Comparison of ENCODE assay signal across 18 mouse cellular contexts in the genomic region with DNA sequence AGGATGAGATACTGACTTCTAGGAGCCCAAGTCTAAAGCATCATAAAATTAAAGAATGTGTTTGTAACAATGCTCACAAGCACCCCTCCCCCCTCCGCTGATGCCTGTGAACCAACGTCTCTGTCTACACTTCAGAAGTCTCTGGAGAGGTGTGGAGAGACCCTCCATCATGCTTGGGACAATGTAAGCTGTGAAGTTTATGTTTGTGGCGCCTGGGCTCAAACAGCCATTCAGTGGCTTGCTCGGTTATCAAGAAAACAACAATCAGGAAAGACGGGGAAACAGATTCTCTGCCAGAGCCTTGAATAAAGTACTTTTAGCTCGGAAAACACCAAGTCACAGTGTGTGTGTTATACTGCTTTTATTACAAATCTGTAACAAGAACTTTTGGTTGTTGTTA. TPM values are rescaled to one million over a fixed set of nuclear protein-coding genes. Genes with fewer than 3 reads are reported as not detected.
DNase-seq lines count a peak whose midpoint lies in the region; ATAC-seq and TF ChIP-seq lines count a peak whose summit lies in the region.
"Had no signal": no experiment of that assay in that cellular context is flagged by ENCODE, and none has a peak within 500 bp of the region (broad histone marks: within the 10 kb centered on the region; RNA-seq: fewer than 3 reads in every experiment).

No protein-coding gene starts in this region.

- no peaks in the 10 kb centered on the region for H3K9me3 ChIP-seq in forebrain, embryonic 14.5 days (replicated peaks; ENCODE audit: control insufficient read depth, low read length)
- no peaks in the 10 kb centered on the region for H3K9me3 ChIP-seq in forebrain, embryonic 15.5 days
- H3K9me3 ChIP-seq in hindbrain, embryonic 11.5 days (ENCODE audit: control insufficient read depth, low read length): no peaks in the 10 kb centered on the region
- no peaks in the 10 kb centered on the region for H3K9me3 ChIP-seq in hindbrain, embryonic 12.5 days (replicated peaks)
- H3K9me3 ChIP-seq: heart, embryonic 15.5 days; lung, embryonic 15.5 days had no signal

- DNase-seq in forebrain, embryonic 14.5 days (ENCODE audit: low spot score): peak; percentile 14
- DNase-seq in hindbrain, embryonic 11.5 days (ENCODE audit: low spot score): peak; percentile 53
- peak; percentile 47 for DNase-seq in embryo, embryonic 9.5 days (ENCODE audit: extremely low spot score)
- DNase-seq in retina, embryonic 14.5 days (ENCODE audit: low spot score): peak; percentile 46
- no peak for DNase-seq in lung, adult 2 months
- DNase-seq: adrenal gland, postnatal 25 days; cerebellum, adult 9-10 months; gastrocnemius, postnatal 10 days; heart, postnatal 4 days; kidney, postnatal 36 days; lung, postnatal 36 days had no signal

- peaks cover 67% of the 10 kb centered on the region for H3K27me3 ChIP-seq in forebrain, embryonic 14.5 days (replicated peaks; ENCODE audit: control insufficient read depth, insufficient read depth, low read length)
- H3K27me3 ChIP-seq in forebrain, embryonic 15.5 days: peaks cover 74% of the 10 kb centered on the region
- peaks cover 64% of the 10 kb centered on the region for H3K27me3 ChIP-seq in hindbrain, embryonic 11.5 days (ENCODE audit: control insufficient read depth, insufficient read depth, low read length)
- H3K27me3 ChIP-seq in hindbrain, embryonic 12.5 days: peaks cover 82% of the 10 kb centered on the region

- no peak overlapping the region for H3K27ac ChIP-seq in forebrain, embryonic 14.5 days (ENCODE audit: low read depth, low read length)
- no peak overlapping the region for H3K27ac ChIP-seq in forebrain, embryonic 15.5 days (replicated peaks)
- H3K27ac ChIP-seq in hindbrain, embryonic 11.5 days (ENCODE audit: low read depth, low read length): no peak overlapping the region
- no peak overlapping the region for H3K27ac ChIP-seq in hindbrain, embryonic 12.5 days
- H3K27ac ChIP-seq: heart, embryonic 15.5 days; liver, embryonic 14.5 days; lung, embryonic 15.5 days had no signal

- no peak overlapping the region for H3K4me3 ChIP-seq in forebrain, embryonic 14.5 days (ENCODE audit: low read depth, low read length)
- H3K4me3 ChIP-seq in forebrain, embryonic 15.5 days: no peak overlapping the region
- no peak overlapping the region for H3K4me3 ChIP-seq in hindbrain, embryonic 11.5 days (ENCODE audit: low read depth, low read length)
- H3K4me3 ChIP-seq in hindbrain, embryonic 12.5 days: no peak overlapping the region
- H3K4me3 ChIP-seq in lung, adult 2 months (replicated peaks; ENCODE audit: extremely low read depth, low read depth, low read length): no peak overlapping the region
- H3K4me3 ChIP-seq: megakaryocyte, embryonic 14.5 days had no signal

- no peak for TF ChIP-seq CTCF in lung, adult 2 months (IDR thresholded peaks at IDR 0.05; ENCODE audit: insufficient read depth, low read length)

- no peak for TF ChIP-seq POLR2A in lung, adult 2 months (IDR thresholded peaks at IDR 0.05; ENCODE audit: borderline replicate concordance, extremely low read depth, low read depth, low read length)

- WGBS in forebrain, embryonic 14.5 days: 2% methylated on average over 6 of the region's 6 CpGs
- WGBS in forebrain, embryonic 15.5 days: 3% methylated on average over 6 of the region's 6 CpGs
- WGBS in hindbrain, embryonic 11.5 days: under 1% methylated on average over 6 of the region's 6 CpGs
- WGBS in hindbrain, embryonic 12.5 days: 2% methylated on average over 6 of the region's 6 CpGs
- 32% methylated on average over 6 of the region's 6 CpGs for WGBS in lung, adult 2 months

- H3K9ac ChIP-seq in forebrain, embryonic 14.5 days (ENCODE audit: low read length): no peak overlapping the region
- no peak overlapping the region for H3K9ac ChIP-seq in forebrain, embryonic 15.5 days (replicated peaks)
- no peak overlapping the region for H3K9ac ChIP-seq in hindbrain, embryonic 11.5 days (ENCODE audit: low read depth, low read length)
- no peak overlapping the region for H3K9ac ChIP-seq in hindbrain, embryonic 12.5 days
- H3K9ac ChIP-seq: heart, embryonic 15.5 days; liver, embryonic 14.5 days; lung, embryonic 15.5 days had no signal

- no peaks in the 10 kb centered on the region for H3K4me1 ChIP-seq in forebrain, embryonic 14.5 days (ENCODE audit: control insufficient read depth, insufficient read depth, low read length)
- H3K4me1 ChIP-seq in forebrain, embryonic 15.5 days: peaks cover 14% of the 10 kb centered on the region; the same call in 1 of the 2 replicates
- H3K4me1 ChIP-seq in hindbrain, embryonic 11.5 days (replicated peaks; ENCODE audit: control insufficient read depth, insufficient read depth, low read length): no peaks in the 10 kb centered on the region
- peaks cover 6% of the 10 kb centered on the region for H3K4me1 ChIP-seq in hindbrain, embryonic 12.5 days
- no peaks in the 10 kb centered on the region for H3K4me1 ChIP-seq in lung, adult 2 months (ENCODE audit: control insufficient read depth, insufficient read depth, low read length)

- no peaks in the 10 kb centered on the region for H3K36me3 ChIP-seq in forebrain, embryonic 14.5 days (ENCODE audit: control insufficient read depth, insufficient read depth, low read length)
- no peaks in the 10 kb centered on the region for H3K36me3 ChIP-seq in forebrain, embryonic 15.5 days
- H3K36me3 ChIP-seq in hindbrain, embryonic 11.5 days (ENCODE audit: control insufficient read depth, insufficient read depth, low read length): no peaks in the 10 kb centered on the region
- H3K36me3 ChIP-seq in hindbrain, embryonic 12.5 days: no peaks in the 10 kb centered on the region
- H3K36me3 ChIP-seq: heart, embryonic 15.5 days; lung, embryonic 15.5 days had no signal

- no peak overlapping the region for H3K4me2 ChIP-seq in forebrain, embryonic 14.5 days (ENCODE audit: low read length)
- no peak overlapping the region for H3K4me2 ChIP-seq in forebrain, embryonic 15.5 days (replicated peaks)
- H3K4me2 ChIP-seq in hindbrain, embryonic 11.5 days (replicated peaks; ENCODE audit: low read depth, low read length): no peak overlapping the region
- H3K4me2 ChIP-seq in hindbrain, embryonic 12.5 days (replicated peaks): no peak overlapping the region

- ATAC-seq in forebrain, embryonic 14.5 days: no peak
- ATAC-seq in forebrain, embryonic 15.5 days (replicated peaks): no peak
- ATAC-seq in hindbrain, embryonic 11.5 days (ENCODE audit: low FRiP score): no peak
- ATAC-seq in hindbrain, embryonic 12.5 days (ENCODE audit: low FRiP score): no peak
- ATAC-seq: intestine, postnatal 0 days had no signal

RNA-seq across cellular contexts. Expression of gene Isl1, which starts 14.8 kb away (rescaled TPM):
- 81.8 and 86.8 TPM in 2 replicates for polyA plus RNA-seq in forebrain, embryonic 14.5 days (2014; fragmentation: Nextera tagmentation; extraction: Ambion mirVana)
- 58.1 and 65.4 TPM in 2 replicates for polyA plus RNA-seq in forebrain, embryonic 15.5 days (2015; fragmentation: Nextera tagmentation; extraction: Ambion mirVana)
- 46.5 and 60.5 TPM in 2 replicates for polyA plus RNA-seq in hindbrain, embryonic 11.5 days (2014; fragmentation: Nextera tagmentation; extraction: Ambion mirVana)
- polyA plus RNA-seq in hindbrain, embryonic 12.5 days (2016; fragmentation: Nextera tagmentation; extraction: Ambion mirVana): 44.2 and 45.5 TPM in 2 replicates
- 0.31 and 1.2 TPM in 2 replicates for polyA plus RNA-seq in lung, adult 2 months (2012; rRNA removed)

Comparison
In these comparisons a context has a peak if more than half of its experiments do, and no peak if none do; other contexts are left out.
1. RNA of gene Isl1, which starts 14.8 kb away (polyA plus RNA-seq): 81.8 to 86.8 TPM in forebrain, embryonic 14.5 days, 58.1 to 65.4 TPM in forebrain, embryonic 15.5 days, 46.5 to 60.5 TPM in hindbrain, embryonic 11.5 days and 44.2 to 45.5 TPM in hindbrain, embryonic 12.5 days; 0.31 to 1.2 TPM in lung, adult 2 months; every median in the first group is over 10 times any median in the second.